Mouse (Mus musculus) monocyte, adult 2 months (primary cell): ENCODE data around the gene Olfr1506.
"Not testable (repeated sequence)": the region's sequence is repeated elsewhere in the genome, so short reads cannot be mapped to it uniquely, and the experiment has no call there.

Experiments used
- DNase-seq, 2 experiments: peaks; one replicate each; pipeline ENCODE4 v3.0.0; 2022; ENCODE audit warnings: low spot score in 2 of 2, low read depth in 1 of 2

Gene Olfr1506

DNA sequence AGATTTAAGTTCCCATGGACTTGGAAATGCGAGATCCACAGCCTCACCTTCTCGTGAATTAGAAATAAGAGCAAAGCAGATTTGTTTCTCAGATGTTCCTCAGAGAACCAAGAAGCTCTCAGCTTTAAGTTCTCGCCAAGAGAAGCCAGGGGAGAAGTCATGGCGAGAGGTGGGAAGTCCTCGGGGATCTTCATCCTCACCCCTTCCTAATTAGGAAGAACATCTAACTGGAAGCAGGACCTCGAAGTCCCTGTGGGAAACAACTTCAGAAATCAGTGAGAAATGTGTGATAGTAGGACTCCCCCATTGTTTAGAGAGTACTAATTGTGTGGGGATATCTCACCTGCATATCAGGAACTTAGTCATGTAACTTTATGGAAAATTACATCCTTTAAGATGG lies at the start of gene Olfr1506:
Gene Olfr1506 (minus strand): TSS at position 101 of the 400 bp plus-strand sequence.
- not testable (repeated sequence) for DNase-seq

DNA sequence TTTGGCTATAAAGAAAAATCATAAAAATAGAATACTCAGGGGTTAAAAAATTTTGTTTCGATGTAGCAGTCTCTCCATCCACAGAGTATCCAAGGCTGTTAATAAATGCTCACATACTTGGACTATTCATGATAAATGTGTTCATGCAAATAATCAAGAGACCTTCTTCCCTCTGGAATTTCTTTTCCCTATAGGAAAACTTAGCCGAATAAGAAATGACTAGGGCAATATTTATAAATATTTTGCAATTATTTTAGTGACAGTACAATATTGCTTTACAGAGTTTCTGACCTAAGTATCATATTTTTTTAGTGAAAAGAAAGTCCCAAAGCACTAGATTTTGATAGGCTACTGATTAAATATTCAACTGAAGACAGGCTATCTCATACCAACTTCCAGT lies 46.6 kb upstream of the Olfr1506 start, which contains the start of gene Olfr1271:
Gene Olfr1271 (minus strand): TSS at position 101 of the 400 bp plus-strand sequence.
- no peak for DNase-seq

DNA sequence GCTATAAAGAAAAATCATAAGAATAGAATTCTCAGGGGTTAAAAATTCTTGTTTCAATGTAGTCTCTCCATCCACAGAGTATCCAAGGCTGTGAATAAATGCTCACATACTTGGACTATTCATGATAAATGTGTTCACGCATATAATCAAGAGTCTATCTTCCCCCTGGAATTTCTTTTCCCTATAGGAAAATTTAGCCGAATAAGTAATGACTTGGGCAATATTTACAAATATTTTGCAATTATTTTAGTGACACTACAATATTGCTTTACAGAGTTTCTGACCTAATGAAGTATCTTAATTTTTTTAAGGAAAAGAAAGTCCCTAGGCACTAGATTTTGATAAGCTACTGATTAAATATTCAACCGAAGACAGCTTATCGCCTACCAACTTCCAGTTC lies 33.2 kb upstream of the Olfr1506 start, which contains the start of gene Olfr142:
Gene Olfr142 (minus strand): TSS at position 101 of the 400 bp plus-strand sequence.
- DNase-seq = no peak

DNA sequence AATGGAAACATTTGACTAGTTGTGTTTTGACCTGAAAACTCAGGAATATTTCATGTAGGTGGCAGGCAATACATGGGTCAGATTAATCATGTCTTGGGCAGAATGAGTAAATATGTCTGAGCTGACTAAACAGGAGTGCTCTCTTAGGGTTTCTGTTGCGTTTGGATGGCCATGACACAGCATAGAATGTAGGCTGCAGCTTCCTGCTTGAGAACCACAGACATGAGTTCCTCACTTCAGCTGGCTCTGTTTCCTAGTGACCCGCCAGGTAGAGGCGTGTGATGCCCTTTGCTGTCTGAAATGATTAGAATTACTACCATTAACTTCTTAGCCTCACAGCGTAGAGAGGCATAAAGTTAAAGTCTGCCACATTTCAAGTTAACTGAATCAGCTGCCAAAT lies 24.7 kb downstream of the Olfr1506 start:
- DNase-seq = not testable (repeated sequence)

DNA sequence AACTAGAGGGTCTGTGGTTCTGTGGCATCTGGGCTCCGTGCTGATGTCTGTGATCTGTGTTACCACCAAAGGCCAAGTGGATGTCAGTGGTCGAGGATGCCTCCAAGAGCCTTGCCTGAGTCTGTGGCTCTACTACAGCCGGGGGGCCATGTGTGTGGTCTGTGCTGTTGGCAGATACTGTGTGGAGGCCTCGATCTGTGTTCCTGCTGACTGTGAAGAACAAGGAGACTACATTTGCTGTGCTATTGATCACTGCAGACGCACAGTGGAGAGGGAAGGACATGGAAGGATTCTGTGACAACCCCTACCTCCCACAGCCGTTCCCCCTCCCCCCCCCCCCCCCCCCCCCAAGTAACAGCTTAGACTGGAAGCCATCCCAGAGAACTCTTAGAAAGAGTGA lies 29.0 kb downstream of the Olfr1506 start:
- not testable (repeated sequence) for DNase-seq

DNA sequence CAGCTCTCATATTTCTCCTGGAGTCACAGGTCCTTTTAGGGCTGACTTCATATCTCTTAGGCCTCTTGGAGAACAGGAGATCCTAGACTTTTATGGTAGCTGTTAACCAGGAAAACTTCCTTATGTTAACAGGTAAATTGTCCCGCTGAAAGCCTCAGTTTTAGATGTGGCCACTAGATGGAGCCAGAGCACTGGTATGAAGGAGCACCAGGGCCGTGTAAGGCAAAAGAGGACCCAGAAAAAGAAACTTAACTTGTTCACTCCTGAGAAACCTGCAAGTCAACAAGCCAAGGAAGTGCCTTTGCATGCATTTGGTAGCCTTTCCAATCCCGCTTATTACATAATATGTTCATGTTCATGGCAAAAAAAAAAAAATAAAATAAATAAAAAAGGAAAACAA lies 29.5 kb downstream of the Olfr1506 start:
- not testable (repeated sequence) for DNase-seq

DNA sequence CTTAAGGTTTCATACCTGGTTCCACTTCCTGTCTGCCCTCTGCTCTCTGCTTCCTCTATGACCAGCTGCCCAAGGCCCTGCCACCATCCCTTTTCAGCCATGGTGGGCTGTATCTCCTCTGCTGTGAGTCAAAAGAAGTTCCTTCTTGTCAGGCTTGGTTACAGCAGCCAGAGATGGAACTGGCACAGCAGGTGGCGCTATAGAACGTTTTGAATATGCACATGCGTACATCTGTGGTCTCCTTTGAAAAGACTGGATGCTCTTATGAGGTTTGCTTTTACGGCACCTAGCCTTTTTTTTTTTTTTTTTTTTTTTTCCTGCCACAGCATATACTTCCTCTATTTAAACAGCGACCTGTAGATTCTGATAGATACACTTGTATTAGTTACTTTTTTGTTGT lies 37.2 kb downstream of the Olfr1506 start:
- DNase-seq = not testable (repeated sequence)

DNA sequence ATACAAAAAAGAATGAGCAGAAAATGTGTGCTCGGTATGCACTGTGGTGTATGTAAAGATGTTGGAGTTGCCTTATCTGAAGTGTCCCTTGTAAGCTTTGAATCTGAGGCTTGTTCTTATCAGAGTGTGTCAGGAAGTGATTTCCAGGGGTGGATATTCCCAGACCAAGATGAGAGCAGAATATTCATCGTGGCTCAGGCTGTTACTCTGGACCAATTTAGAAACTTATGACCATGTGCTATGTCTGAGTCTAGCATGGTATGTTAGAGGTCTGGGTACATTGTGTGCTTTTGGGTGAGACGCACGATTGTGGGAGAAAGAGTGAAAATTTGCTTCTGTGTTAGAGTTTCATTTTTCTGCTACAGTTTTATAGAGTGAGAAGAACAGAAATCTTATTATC lies 38.2 kb downstream of the Olfr1506 start:
- DNase-seq = not testable (repeated sequence)
